Mouse (Mus musculus) liver, embryonic 15.5 days (tissue): ENCODE measurements at regions not wholly inside any gene's neighbourhood (a gene's known extent, or its start where the extent isn't known, plus 50 kb on each side); places are given as distances from the start of the nearest gene placed in this dataset.
A peak's percentile ranks its signal among the peaks of the same experiment; 100 is the strongest.

Source experiments
- ATAC-seq: fragments of 200-750 bp; cut with Nextera tagmentation; 2 replicates; pipeline ENCODE4 v1.8.0; 2017; ENCODE audit warnings: moderate number of reproducible peaks, mild to moderate bottlenecking, moderate library complexity; ENCODE audit not compliant: insufficient read depth
- H3K27ac ChIP-seq: fragments of 300-500 bp; sonication (generic); replicated peaks from 2 replicates; pipeline ENCODE4 v1.5.1; 2015; ENCODE audit warnings: mild to moderate bottlenecking, inconsistent platforms
- H3K27me3 ChIP-seq: fragments of 300-500 bp; sonication (generic); 2 replicates; pipeline ENCODE4 v1.6.1; 2015; ENCODE audit warnings: mild to moderate bottlenecking, inconsistent platforms
- H3K36me3 ChIP-seq: fragments of 300-500 bp; sonication (generic); replicated peaks from 2 replicates; pipeline ENCODE4 v1.6.1; 2015; ENCODE audit warnings: moderate library complexity, mild to moderate bottlenecking, inconsistent platforms
- H3K4me1 ChIP-seq: fragments of 300-500 bp; sonication (generic); replicated peaks from 2 replicates; pipeline ENCODE4 v1.6.1; 2015; ENCODE audit warnings: inconsistent platforms
- H3K4me2 ChIP-seq: fragments of 300-500 bp; sonication (generic); 2 replicates; pipeline ENCODE4 v1.6.1; 2015; ENCODE audit warnings: moderate library complexity, mild to moderate bottlenecking, inconsistent platforms
- H3K4me3 ChIP-seq: fragments of 300-500 bp; sonication (generic); replicated peaks from 2 replicates; pipeline ENCODE4 v1.5.1; 2015; ENCODE audit warnings: mild to moderate bottlenecking, inconsistent platforms
- H3K9ac ChIP-seq: fragments of 300-500 bp; sonication (generic); 2 replicates; pipeline ENCODE4 v1.6.1; 2015; ENCODE audit warnings: moderate library complexity, mild to moderate bottlenecking, inconsistent platforms
- H3K9me3 ChIP-seq: fragments of 300-500 bp; sonication (generic); replicated peaks from 2 replicates; pipeline ENCODE4 v1.6.1; 2016; ENCODE audit warnings: inconsistent platforms
- WGBS: fragments of 180-500 bp; shearing (Covaris S2); methylation state at CpG from one replicate; pipeline ENCODE4 v1.1.7; 2015; ENCODE audit warnings: mixed read lengths; ENCODE audit not compliant: insufficient replicate concordance; 5-methylcytosine and 5-hydroxymethylcytosine counted together

- Histone ChIP-seq H3K27me3 (no peaks in the 10 kb centered on the region), H3K9me3 (no peaks in the 10 kb centered on the region), H3K27ac (no peak overlapping the region), H3K4me2 (no peak overlapping the region), H3K4me3 (no peak overlapping the region), H3K36me3 (no peaks in the 10 kb centered on the region), H3K9ac (no peak overlapping the region), H3K4me1 (no peaks in the 10 kb centered on the region)
- no peak for ATAC-seq
- WGBS = 55% methylated on average over 4 of the region's 4 CpGs
Measured at GRCm38 (mm10) chr4:89050551-89051199, 86.2 kb upstream of the Mtap start.

GRCm38 (mm10) chr4:89049592-89050440 lies 87.1 kb upstream of the Mtap start:
- Histone ChIP-seq H3K4me3 (no peak overlapping the region), H3K9ac (no peak overlapping the region), H3K4me2 (no peak overlapping the region), H3K4me1 (no peaks in the 10 kb centered on the region), H3K27ac (no peak overlapping the region), H3K27me3 (no peaks in the 10 kb centered on the region), H3K36me3 (no peaks in the 10 kb centered on the region), H3K9me3 (no peaks in the 10 kb centered on the region)
- WGBS = 32% methylated on average over 7 of the region's 7 CpGs
- no peak for ATAC-seq

- no peak overlapping the region for H3K9ac ChIP-seq
- no peak for ATAC-seq
- H3K4me2 ChIP-seq = no peak overlapping the region
- H3K27me3 ChIP-seq = no peaks in the 10 kb centered on the region
- H3K9me3 ChIP-seq = no peaks in the 10 kb centered on the region
- H3K36me3 ChIP-seq = no peaks in the 10 kb centered on the region
- H3K4me1 ChIP-seq = 0 out of 2 replicates have a peak, but pooled peaks cover 4% of the 10 kb centered on the region
- H3K27ac ChIP-seq = no peak overlapping the region
- H3K4me3 ChIP-seq = no peak overlapping the region
Measured at GRCm38 (mm10) chr4:89044516-89044915, 92.4 kb upstream of the Mtap start.

GRCm38 (mm10) chr4:89043982-89044381 lies 92.9 kb upstream of the Mtap start:
- H3K4me3 ChIP-seq = no peak overlapping the region
- H3K4me2 ChIP-seq = no peak overlapping the region
- H3K9me3 ChIP-seq = no peaks in the 10 kb centered on the region
- ATAC-seq = peak; percentile 94
- no peak overlapping the region for H3K27ac ChIP-seq
- H3K27me3 ChIP-seq = no peaks in the 10 kb centered on the region
- no peak overlapping the region for H3K9ac ChIP-seq
- H3K36me3 ChIP-seq = no peaks in the 10 kb centered on the region
- H3K4me1 ChIP-seq = 0 out of 2 replicates have a peak, but pooled peaks cover 4% of the 10 kb centered on the region
- 6% methylated on average over 1 of the region's 1 CpGs for WGBS

- Histone ChIP-seq H3K4me3 (no peak overlapping the region), H3K9ac (no peak overlapping the region), H3K27ac (no peak overlapping the region), H3K4me1 (0 out of 2 replicates have a peak, but pooled peaks cover 4% of the 10 kb centered on the region), H3K36me3 (no peaks in the 10 kb centered on the region), H3K9me3 (no peaks in the 10 kb centered on the region), H3K27me3 (no peaks in the 10 kb centered on the region), H3K4me2 (no peak overlapping the region)
- WGBS = 38% methylated on average over 5 of the region's 5 CpGs
- no peak for ATAC-seq
Measured at GRCm38 (mm10) chr4:89040856-89041255, 96.1 kb upstream of the Mtap start.

GRCm38 (mm10) chr4:89038906-89039305 lies 98.0 kb upstream of the Mtap start:
- no peak for ATAC-seq
- Histone ChIP-seq H3K36me3 (no peaks in the 10 kb centered on the region), H3K4me2 (no peak overlapping the region), H3K4me1 (0 out of 2 replicates have a peak, but pooled peaks cover 3% of the 10 kb centered on the region), H3K9ac (no peak overlapping the region), H3K9me3 (no peaks in the 10 kb centered on the region), H3K27me3 (no peaks in the 10 kb centered on the region), H3K27ac (no peak overlapping the region), H3K4me3 (no peak overlapping the region)
- WGBS = 39% methylated on average over 5 of the region's 5 CpGs

- Histone ChIP-seq H3K9me3 (no peaks in the 10 kb centered on the region), H3K4me2 (no peak overlapping the region), H3K4me3 (no peak overlapping the region), H3K9ac (no peak overlapping the region), H3K36me3 (no peaks in the 10 kb centered on the region), H3K27ac (no peak overlapping the region), H3K27me3 (no peaks in the 10 kb centered on the region), H3K4me1 (no peaks in the 10 kb centered on the region)
- ATAC-seq = no peak
- WGBS = 46% methylated on average over 4 of the region's 4 CpGs
Measured at GRCm38 (mm10) chr4:89038135-89038534, 98.8 kb upstream of the Mtap start.

GRCm38 (mm10) chr4:89034822-89035221 lies 102.1 kb upstream of the Mtap start:
- WGBS = 28% methylated on average over 2 of the region's 2 CpGs
- ATAC-seq = no peak

GRCm38 (mm10) chr4:89034299-89034698 lies 102.6 kb upstream of the Mtap start:
- no peaks in the 10 kb centered on the region for H3K4me1 ChIP-seq
- no peak overlapping the region for H3K4me3 ChIP-seq
- no peak overlapping the region for H3K27ac ChIP-seq
- H3K9me3 ChIP-seq = no peaks in the 10 kb centered on the region
- no peaks in the 10 kb centered on the region for H3K36me3 ChIP-seq
- WGBS = 63% methylated on average over 3 of the region's 3 CpGs
- no peaks in the 10 kb centered on the region for H3K27me3 ChIP-seq
- H3K4me2 ChIP-seq = no peak overlapping the region
- no peak overlapping the region for H3K9ac ChIP-seq
- no peak for ATAC-seq

More at GRCm38 (mm10) chr4:89034822-89035221, 102.1 kb upstream of the Mtap start:
- Histone ChIP-seq H3K9ac (no peak overlapping the region), H3K9me3 (no peaks in the 10 kb centered on the region), H3K36me3 (no peaks in the 10 kb centered on the region), H3K27ac (no peak overlapping the region), H3K4me1 (no peaks in the 10 kb centered on the region), H3K27me3 (no peaks in the 10 kb centered on the region), H3K4me2 (no peak overlapping the region), H3K4me3 (no peak overlapping the region)

- no peaks in the 10 kb centered on the region for H3K36me3 ChIP-seq
- H3K27ac ChIP-seq = no peak overlapping the region
- H3K4me1 ChIP-seq = no peaks in the 10 kb centered on the region
- no peaks in the 10 kb centered on the region for H3K9me3 ChIP-seq
- no peak overlapping the region for H3K4me3 ChIP-seq
- no peak overlapping the region for H3K4me2 ChIP-seq
- 40% methylated on average over 2 of the region's 2 CpGs for WGBS
- no peak overlapping the region for H3K9ac ChIP-seq
- no peak for ATAC-seq
- no peaks in the 10 kb centered on the region for H3K27me3 ChIP-seq
Measured at GRCm38 (mm10) chr4:89012681-89013353, 124.1 kb upstream of the Mtap start.

- Histone ChIP-seq H3K4me3 (no peak overlapping the region), H3K27me3 (no peaks in the 10 kb centered on the region), H3K9ac (no peak overlapping the region), H3K36me3 (no peaks in the 10 kb centered on the region), H3K27ac (no peak overlapping the region), H3K4me1 (no peaks in the 10 kb centered on the region), H3K9me3 (no peaks in the 10 kb centered on the region), H3K4me2 (no peak overlapping the region)
- 56% methylated on average over 5 of the region's 5 CpGs for WGBS
- no peak for ATAC-seq
Measured at GRCm38 (mm10) chr4:89008561-89008960, 128.4 kb upstream of the Mtap start.
